Mouse (Mus musculus) ovary, postnatal 36 days (tissue): ENCODE measurements at regions not wholly inside any gene's neighbourhood (a gene's known extent, or its start where the extent isn't known, plus 50 kb on each side); places are given as distances from the start of the nearest gene placed in this dataset.

Experiments used
- DNase-seq: peaks from one replicate; pipeline ENCODE4 v3.0.0; 2022; ENCODE audit warnings: low spot score, mixed read lengths

- no peak for DNase-seq
Measured at GRCm38 (mm10) chr15:31173309-31174115, 50.6 kb upstream of the Dap start.
